Mouse (Mus musculus): ENCODE data around the gene Eif2b4.

Gene Eif2b4

GRCm38 (mm10) chr5:31199893-31200292 is 6.7 kb upstream of the Eif2b4 start:
- DNase-seq (ENCODE audit: low spot score in 2 of 2), result peak; percentile 55 to 62

- DNase-seq (ENCODE audit: low spot score in 2 of 2), result peak in 1 of 2 experiments; percentile 55
Observed at GRCm38 (mm10) chr5:31199321-31199892, 6.2 kb upstream of the Eif2b4 start.

GRCm38 (mm10) chr5:31198616-31199320 is 5.5 kb upstream of the Eif2b4 start:
- peak in 1 of 2 experiments; percentile 36 for DNase-seq (ENCODE audit: low spot score in 2 of 2)

- DNase-seq (ENCODE audit: low spot score in 2 of 2), result peak in 1 of 2 experiments; percentile 43
Observed at GRCm38 (mm10) chr5:31198170-31198569, 4.9 kb upstream of the Eif2b4 start.

GRCm38 (mm10) chr5:31197072-31197471 is 3.8 kb upstream of the Eif2b4 start:
- peak in 1 of 2 experiments; percentile 29 for DNase-seq (ENCODE audit: low spot score in 2 of 2)

- peak in 1 of 2 experiments; percentile 27 for DNase-seq (ENCODE audit: low spot score in 2 of 2)
Observed at GRCm38 (mm10) chr5:31196207-31196606, 3.0 kb upstream of the Eif2b4 start.

GRCm38 (mm10) chr5:31195671-31196070 is 2.4 kb upstream of the Eif2b4 start:
- peak in 1 of 2 experiments; percentile 41 for DNase-seq (ENCODE audit: low spot score in 2 of 2)

- peak in 1 of 2 experiments; percentile 29 for DNase-seq (ENCODE audit: low spot score in 2 of 2)
Observed at GRCm38 (mm10) chr5:31194486-31195485, 1.6 kb upstream of the Eif2b4 start.

GRCm38 (mm10) chr5:31193631-31194281 is 526 bp upstream of the Eif2b4 start:
- DNase-seq (ENCODE audit: low spot score in 2 of 2), result no peak

GRCm38 (mm10) chr5:31192045-31192938 is 938 bp downstream of the Eif2b4 start:
- no peak for DNase-seq (ENCODE audit: low spot score in 2 of 2)

GRCm38 (mm10) chr5:31190201-31190600 is 3.0 kb downstream of the Eif2b4 start:
- DNase-seq (ENCODE audit: low spot score in 2 of 2), result peak in 1 of 2 experiments; percentile 26

- no peak for DNase-seq (ENCODE audit: low spot score in 2 of 2)
Observed at GRCm38 (mm10) chr5:31188223-31188840, 4.9 kb downstream of the Eif2b4 start.

GRCm38 (mm10) chr5:31183678-31184077 is 9.6 kb downstream of the Eif2b4 start:
- DNase-seq (ENCODE audit: low spot score in 2 of 2), result no peak

GRCm38 (mm10) chr5:31181183-31181770 is 12.0 kb downstream of the Eif2b4 start:
- no peak for DNase-seq (ENCODE audit: low spot score in 2 of 2)

- DNase-seq (ENCODE audit: low spot score in 2 of 2), result peak; percentile 97 to 98
Observed at GRCm38 (mm10) chr5:31179766-31180630, 13.2 kb downstream of the Eif2b4 start, which contains the start of the genes Gm29609 and Gtf3c2. Gene Gm29609, minus strand, starts transcription at chr5:31179911. Gene Gtf3c2, minus strand, starts transcription at chr5:31180144.

GRCm38 (mm10) chr5:31179301-31179765 is 13.9 kb downstream of the Eif2b4 start:
- peak; percentile 51 to 64 for DNase-seq (ENCODE audit: low spot score in 2 of 2)

GRCm38 (mm10) chr5:31168630-31169029 is 24.6 kb downstream of the Eif2b4 start:
- no peak for DNase-seq (ENCODE audit: low spot score in 2 of 2)

- no peak for DNase-seq (ENCODE audit: low spot score in 2 of 2)
Observed at GRCm38 (mm10) chr5:31164878-31165277, 28.4 kb downstream of the Eif2b4 start.

Measured in right cerebral cortex, postnatal 10 days (tissue).